Mouse (Mus musculus): ENCODE results near the gene Ugt1a6a. TPM values are rescaled to one million over a fixed set of nuclear protein-coding genes. Genes with fewer than 3 reads are reported as not detected.

Ugt1a6a gene
- polyA plus RNA-seq, 1 experiment from 2014 or later: 7.9 TPM

DNA sequence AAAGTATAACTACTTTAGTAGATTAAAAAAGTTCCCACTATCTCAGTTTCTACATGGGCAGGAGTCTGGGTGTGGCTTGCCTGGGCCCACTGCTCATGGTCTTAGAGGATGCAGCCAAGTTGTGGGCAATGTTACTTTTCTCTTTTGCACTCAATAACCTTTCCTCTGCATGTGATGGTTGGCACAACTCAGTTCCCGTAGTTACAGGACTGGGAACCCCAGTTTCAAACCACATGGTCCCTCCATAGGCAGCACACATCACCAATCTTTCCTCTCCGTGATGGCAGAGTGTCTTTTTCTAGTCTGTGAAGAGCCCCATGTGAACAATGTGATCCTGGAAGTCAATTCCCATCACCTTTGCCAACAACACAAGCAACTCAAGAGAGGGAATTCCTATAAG, 92.9 kb downstream of the Ugt1a6a start:
- H3K4me3 ChIP-seq (replicated peaks): no peak overlapping the region
- H3K9ac ChIP-seq: no peak overlapping the region
- no peak for ATAC-seq
- no peak overlapping the region for H3K4me2 ChIP-seq (replicated peaks)
- no peaks in the 10 kb centered on the region for H3K4me1 ChIP-seq (replicated peaks)
- no peaks in the 10 kb centered on the region for H3K27me3 ChIP-seq (replicated peaks)
- 60% methylated on average over 2 of the region's 2 CpGs for WGBS
- no peak overlapping the region for H3K27ac ChIP-seq
- peaks cover 28% of the 10 kb centered on the region; the same call in 1 of the 2 replicates for H3K9me3 ChIP-seq
- H3K36me3 ChIP-seq: no peaks in the 10 kb centered on the region

DNA sequence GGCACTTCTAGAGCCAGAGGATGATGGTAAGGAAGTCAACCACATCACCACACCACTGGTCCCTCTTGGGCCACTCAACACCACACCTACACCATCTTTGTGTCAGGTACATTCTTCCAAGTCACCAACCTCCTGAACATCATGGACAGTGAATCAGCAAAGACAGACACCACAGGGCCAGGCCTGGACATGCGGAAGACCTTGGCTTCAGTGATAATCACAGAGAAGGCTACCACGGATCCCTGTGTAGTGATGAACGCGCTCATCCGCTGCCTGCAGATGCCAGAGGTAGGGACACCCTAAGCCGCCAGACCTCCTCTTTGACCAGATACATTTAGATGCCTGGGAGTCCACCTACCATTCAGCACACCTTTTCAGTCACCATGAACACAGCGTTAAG, 93.5 kb downstream of the Ugt1a6a start:
- no peak overlapping the region for H3K4me3 ChIP-seq (replicated peaks)
- no peaks in the 10 kb centered on the region for H3K4me1 ChIP-seq (replicated peaks)
- peaks cover 34% of the 10 kb centered on the region; the same call in 1 of the 2 replicates for H3K9me3 ChIP-seq
- no peak overlapping the region for H3K4me2 ChIP-seq (replicated peaks)
- no peak for ATAC-seq
- H3K27ac ChIP-seq: no peak overlapping the region
- no peaks in the 10 kb centered on the region for H3K27me3 ChIP-seq (replicated peaks)
- WGBS: 71% methylated on average over 7 of the region's 7 CpGs
- H3K9ac ChIP-seq: no peak overlapping the region
- no peaks in the 10 kb centered on the region for H3K36me3 ChIP-seq

DNA sequence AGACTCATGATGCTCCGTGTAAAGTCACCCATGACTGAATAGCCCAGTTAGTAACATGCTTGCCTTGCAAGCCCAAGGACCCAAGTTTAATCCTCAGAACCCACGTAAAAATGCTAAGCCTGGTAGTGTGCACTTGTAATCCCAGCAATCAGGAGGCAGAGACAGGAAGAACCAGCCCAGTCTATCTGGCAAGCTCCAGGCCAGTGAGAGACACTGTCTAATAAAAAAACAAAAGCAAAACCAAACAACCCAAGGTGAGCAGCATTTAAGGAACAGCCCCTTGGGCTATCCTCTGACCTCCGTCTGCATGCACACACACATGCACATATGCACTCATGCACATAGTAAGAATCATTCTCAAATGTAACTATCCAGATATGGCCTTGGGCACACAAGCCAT, 95.0 kb downstream of the Ugt1a6a start:
- H3K9me3 ChIP-seq: peaks cover 38% of the 10 kb centered on the region; the same call in 1 of the 2 replicates
- H3K27ac ChIP-seq: no peak overlapping the region
- no peaks in the 10 kb centered on the region for H3K4me1 ChIP-seq (replicated peaks)
- H3K36me3 ChIP-seq: no peaks in the 10 kb centered on the region
- WGBS: 77% methylated on average over 3 of the region's 3 CpGs
- H3K27me3 ChIP-seq (replicated peaks): no peaks in the 10 kb centered on the region
- H3K4me3 ChIP-seq (replicated peaks): no peak overlapping the region
- no peak overlapping the region for H3K9ac ChIP-seq
- ATAC-seq: no peak
- no peak overlapping the region for H3K4me2 ChIP-seq (replicated peaks)

DNA sequence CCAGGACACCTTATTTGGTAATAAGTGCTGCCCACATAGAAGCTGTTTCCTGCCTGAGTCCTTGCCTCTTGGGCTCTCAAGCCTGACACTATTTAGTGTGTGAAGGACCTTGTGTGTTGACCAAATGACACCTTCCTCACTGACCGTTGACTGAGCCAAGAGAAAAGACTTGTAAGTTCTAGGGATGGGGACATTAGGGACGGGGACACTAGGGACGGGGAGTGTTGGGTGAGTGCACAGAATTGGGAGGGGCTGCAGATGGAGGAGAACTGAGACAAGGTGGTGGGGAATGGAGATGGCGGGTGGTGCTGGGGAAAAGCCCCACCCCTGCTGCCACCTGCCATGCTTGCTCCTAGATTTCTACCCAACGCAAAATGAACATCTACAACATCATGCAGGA, 95.4 kb downstream of the Ugt1a6a start:
- Histone ChIP-seq H3K4me3 (replicated peaks) (no peak overlapping the region), H3K9me3 (peaks cover 42% of the 10 kb centered on the region), H3K4me2 (replicated peaks) (no peak overlapping the region), H3K9ac (no peak overlapping the region), H3K27me3 (replicated peaks) (no peaks in the 10 kb centered on the region), H3K36me3 (no peaks in the 10 kb centered on the region), H3K4me1 (replicated peaks) (no peaks in the 10 kb centered on the region), H3K27ac (no peak overlapping the region)
- WGBS: 85% methylated on average over 5 of the region's 5 CpGs
- ATAC-seq: no peak

DNA sequence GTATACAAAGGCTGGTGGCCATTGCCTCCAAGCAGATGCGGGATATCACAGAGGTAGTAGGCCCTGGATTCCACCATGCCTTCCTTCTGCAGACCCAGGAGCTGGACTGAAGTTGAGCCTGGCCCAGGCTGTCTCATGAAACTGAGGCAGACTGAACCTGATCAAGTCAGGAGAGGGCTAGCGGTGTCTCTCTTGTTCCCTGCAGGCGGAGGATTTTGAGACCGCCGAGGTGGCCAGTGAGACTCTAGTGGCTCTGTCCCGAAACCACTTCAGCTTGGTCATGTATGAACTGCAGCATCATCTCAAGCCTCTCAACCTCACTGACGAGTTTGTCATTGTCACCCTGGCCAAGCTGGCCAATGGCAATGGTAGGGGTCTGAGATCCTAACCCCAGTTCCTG, 95.8 kb downstream of the Ugt1a6a start:
- no peak overlapping the region for H3K27ac ChIP-seq
- no peak overlapping the region for H3K4me3 ChIP-seq (replicated peaks)
- H3K4me2 ChIP-seq (replicated peaks): no peak overlapping the region
- no peak for ATAC-seq
- no peak overlapping the region for H3K9ac ChIP-seq
- WGBS: 72% methylated on average over 7 of the region's 7 CpGs
- H3K27me3 ChIP-seq (replicated peaks): no peaks in the 10 kb centered on the region
- no peaks in the 10 kb centered on the region for H3K36me3 ChIP-seq
- no peaks in the 10 kb centered on the region for H3K4me1 ChIP-seq (replicated peaks)
- H3K9me3 ChIP-seq: peaks cover 45% of the 10 kb centered on the region

DNA sequence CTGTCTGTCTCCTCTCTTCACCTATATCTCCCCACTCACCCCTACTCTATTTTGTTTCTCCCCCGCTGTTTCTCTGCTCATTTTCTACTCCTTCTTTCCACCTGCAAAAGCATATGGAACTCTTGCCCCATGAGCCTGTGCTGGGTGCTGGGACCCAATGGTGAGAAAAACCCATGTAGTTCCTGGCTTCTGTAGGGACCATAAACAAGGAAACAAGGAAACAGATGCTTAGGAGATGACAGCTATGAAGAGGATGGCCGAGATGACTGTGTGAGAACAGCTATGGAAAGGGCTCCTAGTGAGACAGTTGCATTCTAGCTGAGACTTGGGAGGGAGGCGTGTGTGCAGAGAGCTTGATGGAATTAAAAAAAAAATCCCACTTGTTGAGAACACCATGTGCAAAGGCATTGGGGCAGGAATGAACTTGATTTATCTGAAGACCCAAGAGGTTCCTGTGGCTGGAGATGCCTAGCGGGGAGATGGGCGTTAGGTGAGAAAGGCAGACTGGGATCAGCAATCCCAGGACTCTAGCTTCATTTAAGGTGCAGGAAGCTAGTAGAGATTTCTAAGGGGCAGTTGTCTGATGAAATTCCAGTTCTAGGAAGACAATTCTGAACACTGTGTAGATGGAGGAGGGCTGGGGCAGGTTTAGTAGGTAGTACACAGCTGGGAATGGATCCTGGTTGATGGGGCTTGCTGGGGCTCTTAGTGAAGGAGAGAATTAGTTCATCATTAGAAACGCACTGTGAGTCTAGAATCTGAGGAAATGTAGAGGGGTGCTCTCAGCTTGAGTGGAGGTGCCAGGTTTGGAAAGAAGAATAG, 96.6 kb downstream of the Ugt1a6a start:
- Histone ChIP-seq H3K4me1 (replicated peaks) (no peaks in the 10 kb centered on the region), H3K4me2 (replicated peaks) (no peak overlapping the region), H3K36me3 (no peaks in the 10 kb centered on the region), H3K4me3 (replicated peaks) (no peak overlapping the region), H3K9ac (no peak overlapping the region), H3K27ac (no peak overlapping the region), H3K27me3 (replicated peaks) (no peaks in the 10 kb centered on the region), H3K9me3 (peaks cover 43% of the 10 kb centered on the region)
- 77% methylated on average over 6 of the region's 6 CpGs for WGBS
- no peak for ATAC-seq

DNA sequence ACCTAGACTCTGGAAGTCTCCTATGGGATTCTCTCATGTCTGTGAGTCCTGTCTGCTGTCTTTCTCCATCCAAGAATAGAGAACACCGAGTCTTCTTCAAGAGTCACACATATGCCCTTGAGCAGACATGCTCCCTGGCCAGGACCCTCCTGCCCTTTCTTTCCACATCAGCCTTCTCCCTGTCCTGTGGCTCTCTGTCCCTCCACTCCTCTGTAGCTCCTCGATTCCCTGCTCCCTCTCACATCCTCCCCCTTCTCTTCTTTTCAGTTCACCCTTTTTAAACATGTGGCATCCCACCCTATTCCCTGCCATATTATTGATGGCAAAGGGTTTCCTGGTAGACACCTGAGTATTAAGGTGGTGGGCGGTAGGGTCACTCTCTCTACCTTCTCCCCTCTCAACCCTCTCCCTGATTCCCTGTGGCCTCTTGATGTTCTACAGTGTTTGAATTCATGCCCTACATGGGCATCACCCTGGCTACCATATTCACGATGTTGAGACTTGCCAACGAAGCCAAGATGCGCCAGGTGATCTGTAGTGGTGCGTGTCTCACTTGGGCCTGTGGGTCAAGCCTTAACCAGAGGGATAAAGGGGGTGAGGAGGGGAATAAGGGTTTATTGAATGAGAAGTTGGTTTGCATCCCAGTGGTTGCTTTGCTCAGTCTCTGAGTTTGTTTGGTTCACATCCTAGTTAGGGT, 97.3 kb downstream of the Ugt1a6a start:
- H3K4me2 ChIP-seq (replicated peaks): no peak overlapping the region
- 68% methylated on average over 7 of the region's 7 CpGs for WGBS
- no peaks in the 10 kb centered on the region for H3K36me3 ChIP-seq
- no peaks in the 10 kb centered on the region for H3K27me3 ChIP-seq (replicated peaks)
- no peak overlapping the region for H3K9ac ChIP-seq
- no peaks in the 10 kb centered on the region for H3K4me1 ChIP-seq (replicated peaks)
- no peak for ATAC-seq
- H3K27ac ChIP-seq: no peak overlapping the region
- peaks cover 35% of the 10 kb centered on the region for H3K9me3 ChIP-seq
- H3K4me3 ChIP-seq (replicated peaks): no peak overlapping the region

DNA sequence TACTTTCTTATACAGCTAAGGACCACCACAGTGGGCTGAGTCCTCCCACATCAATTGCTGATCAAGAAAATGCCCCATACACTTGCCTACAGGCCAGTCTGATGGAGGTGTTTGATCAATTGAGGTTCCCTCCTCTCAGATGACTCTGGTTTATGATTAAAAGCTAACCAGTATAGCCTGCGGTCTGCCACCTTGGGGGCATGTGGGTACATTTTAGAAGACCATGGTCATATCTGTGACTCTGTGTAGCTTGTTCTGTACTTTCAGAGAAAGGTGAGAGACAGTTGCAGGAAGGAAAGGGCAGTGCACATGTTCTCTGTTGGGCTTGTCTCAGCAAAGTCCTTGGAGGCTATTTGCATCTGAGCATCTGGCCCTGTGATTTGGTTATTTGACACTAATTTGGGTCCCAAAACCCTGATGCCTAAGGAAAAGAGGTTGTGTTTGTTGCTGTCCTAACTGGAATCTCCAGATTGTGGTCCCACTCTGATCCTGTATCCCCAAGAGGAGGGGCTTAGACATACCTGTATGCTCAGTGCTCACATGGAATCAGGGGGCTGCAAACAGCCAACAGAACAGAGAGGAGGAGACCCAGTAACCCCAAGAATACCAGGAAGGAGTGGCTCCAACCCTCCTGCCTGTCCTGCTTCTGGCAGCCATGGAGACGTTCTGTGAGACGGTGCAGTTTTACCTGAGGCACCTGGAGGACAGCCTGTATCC, 98.2 kb downstream of the Ugt1a6a start:
- H3K27me3 ChIP-seq (replicated peaks): no peaks in the 10 kb centered on the region
- H3K4me2 ChIP-seq (replicated peaks): no peak overlapping the region
- H3K9ac ChIP-seq: no peak overlapping the region
- no peaks in the 10 kb centered on the region for H3K4me1 ChIP-seq (replicated peaks)
- peaks cover 32% of the 10 kb centered on the region for H3K9me3 ChIP-seq
- ATAC-seq: no peak
- H3K4me3 ChIP-seq (replicated peaks): no peak overlapping the region
- H3K27ac ChIP-seq: no peak overlapping the region
- WGBS: 52% methylated on average over 3 of the region's 3 CpGs
- H3K36me3 ChIP-seq: no peaks in the 10 kb centered on the region

DNA sequence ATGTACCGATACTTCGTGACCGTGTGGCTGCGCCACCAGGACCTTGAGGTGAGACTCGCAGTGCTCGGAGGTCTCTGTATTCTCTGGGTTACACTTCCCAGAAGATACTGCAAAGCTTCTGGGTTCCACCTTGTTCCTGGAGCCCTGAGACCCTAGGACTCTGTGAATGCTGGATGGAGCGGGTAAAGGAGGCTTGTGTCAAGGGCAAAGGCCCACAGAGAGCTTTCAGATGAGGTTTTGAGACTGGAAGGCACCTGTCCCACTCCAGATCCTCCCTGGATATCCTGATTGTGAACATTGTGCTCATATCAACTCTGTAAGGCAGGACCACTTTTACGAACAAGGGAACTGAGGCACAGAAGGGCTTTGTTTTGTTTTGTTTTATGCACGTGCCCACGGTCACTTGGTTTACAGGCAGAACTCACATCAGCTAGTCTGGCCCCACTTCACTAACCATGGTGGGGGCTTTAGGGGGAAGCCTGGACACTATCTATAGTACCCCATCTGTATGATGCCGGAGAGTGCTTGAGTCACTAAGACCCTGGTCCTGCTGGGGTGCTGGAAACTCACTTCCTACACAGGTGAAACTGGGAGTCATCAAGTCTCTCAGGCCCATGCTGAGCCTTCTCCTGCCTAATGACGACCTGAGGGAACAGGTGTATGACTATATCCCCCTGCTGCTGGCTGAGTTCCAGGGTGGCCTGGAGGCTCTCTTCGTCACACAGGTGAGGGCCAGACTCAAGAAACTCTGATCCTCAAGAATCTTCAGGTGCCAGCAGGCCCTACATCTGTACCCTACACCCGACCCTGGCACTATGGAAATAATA, 99.0 kb downstream of the Ugt1a6a start:
- Histone ChIP-seq H3K9ac (no peak overlapping the region), H3K36me3 (no peaks in the 10 kb centered on the region), H3K27ac (no peak overlapping the region), H3K4me3 (replicated peaks) (no peak overlapping the region), H3K4me1 (replicated peaks) (no peaks in the 10 kb centered on the region), H3K9me3 (peaks cover 35% of the 10 kb centered on the region), H3K4me2 (replicated peaks) (no peak overlapping the region), H3K27me3 (replicated peaks) (no peaks in the 10 kb centered on the region)
- 68% methylated on average over 14 of the region's 14 CpGs for WGBS
- no peak for ATAC-seq

DNA sequence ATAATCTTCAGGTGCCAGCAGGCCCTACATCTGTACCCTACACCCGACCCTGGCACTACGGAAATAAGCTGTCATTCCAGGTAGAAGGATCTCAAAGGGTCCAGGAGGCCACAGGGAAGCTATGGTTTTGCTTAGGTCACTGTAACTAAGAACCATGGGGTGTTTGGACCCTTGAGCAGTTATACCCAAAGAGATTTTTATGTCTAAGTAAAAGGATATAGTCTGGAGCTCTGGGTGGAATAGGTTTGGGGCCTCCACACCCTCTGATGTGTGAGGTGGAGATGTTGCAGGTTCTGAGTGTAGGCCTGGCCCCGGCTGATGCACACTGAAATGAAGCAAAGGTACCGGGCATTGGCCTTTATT, 99.6 kb downstream of the Ugt1a6a start:
- Histone ChIP-seq H3K9ac (no peak overlapping the region), H3K9me3 (peaks cover 36% of the 10 kb centered on the region), H3K27me3 (replicated peaks) (no peaks in the 10 kb centered on the region), H3K36me3 (no peaks in the 10 kb centered on the region), H3K4me3 (replicated peaks) (no peak overlapping the region), H3K27ac (no peak overlapping the region), H3K4me1 (replicated peaks) (no peaks in the 10 kb centered on the region), H3K4me2 (replicated peaks) (no peak overlapping the region)
- ATAC-seq: no peak
- WGBS: 65% methylated on average over 4 of the region's 4 CpGs

DNA sequence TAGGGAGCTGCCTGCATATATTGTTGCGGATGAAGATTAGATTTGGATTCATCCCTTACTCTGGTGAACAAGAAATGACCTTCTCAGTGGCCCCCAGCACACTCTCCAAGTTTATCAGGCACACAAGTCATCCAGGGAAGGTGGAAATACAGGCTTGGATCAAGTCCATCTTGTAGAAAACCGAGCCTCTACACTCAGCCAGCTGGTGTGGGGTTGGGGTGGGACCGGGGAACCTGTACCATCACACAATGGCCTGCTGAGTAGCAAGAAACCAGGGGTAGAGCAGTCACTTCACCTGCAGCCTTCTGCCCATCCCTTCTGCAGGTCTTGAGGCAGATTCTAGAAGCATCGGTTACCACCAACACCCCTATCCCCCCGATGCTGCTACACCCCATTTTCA, 100.0 kb downstream of the Ugt1a6a start:
- H3K4me2 ChIP-seq (replicated peaks): no peak overlapping the region
- no peak for ATAC-seq
- WGBS: 42% methylated on average over 5 of the region's 5 CpGs
- no peak overlapping the region for H3K4me3 ChIP-seq (replicated peaks)
- H3K9me3 ChIP-seq: peaks cover 34% of the 10 kb centered on the region
- no peaks in the 10 kb centered on the region for H3K36me3 ChIP-seq
- H3K27ac ChIP-seq: no peak overlapping the region
- no peaks in the 10 kb centered on the region for H3K4me1 ChIP-seq (replicated peaks)
- H3K9ac ChIP-seq: no peak overlapping the region
- no peaks in the 10 kb centered on the region for H3K27me3 ChIP-seq (replicated peaks)
